Mouse (Mus musculus) spleen, adult 2 months (tissue): ENCODE measurements around the gene G6pc3. TPM values are rescaled to one million over a fixed set of nuclear protein-coding genes. Genes with fewer than 3 reads are reported as not detected.

ENCODE experiments used
- DNase-seq, 2 experiments: peaks; one replicate each; pipeline versions ENCODE4 v3.0.0 to v3.0.0-alpha.2; 2012 to 2021; ENCODE audit warnings: low spot score in 2 of 2, low read depth in 1 of 2
- H3K27ac ChIP-seq: fragments of 200-500 bp; 2 replicates; pipeline ENCODE4 v1.5.1; 2012; ENCODE audit warnings: low read length, inconsistent platforms; ENCODE audit not compliant: insufficient read depth
- H3K27me3 ChIP-seq: fragments of 200-500 bp; 2 replicates; pipeline ENCODE4 v1.6.1; 2012; ENCODE audit warnings: mild to moderate bottlenecking, moderate library complexity, low read length, inconsistent platforms; ENCODE audit not compliant: control insufficient read depth, insufficient read depth
- H3K36me3 ChIP-seq: fragments of 200-500 bp; 2 replicates; pipeline ENCODE4 v1.6.1; 2012; ENCODE audit warnings: mild to moderate bottlenecking, low read length, inconsistent platforms; ENCODE audit not compliant: control insufficient read depth, insufficient read depth
- H3K4me1 ChIP-seq: fragments of 200-500 bp; 2 replicates; pipeline ENCODE4 v1.6.1; 2011; ENCODE audit warnings: inconsistent platforms; ENCODE audit not compliant: control insufficient read depth, insufficient read depth, insufficient read length
- H3K4me3 ChIP-seq: fragments of 200-500 bp; 2 replicates; pipeline ENCODE4 v1.5.1; 2011; ENCODE audit warnings: mild to moderate bottlenecking, inconsistent platforms; ENCODE audit not compliant: insufficient read depth, insufficient read length; ENCODE audit errors: extremely low read depth
- CTCF ChIP-seq: fragments of 200-500 bp; IDR thresholded peaks from 2 replicates; pipeline ENCODE4 v1.5.1; 2011; ENCODE audit warnings: mild to moderate bottlenecking, inconsistent platforms; ENCODE audit not compliant: insufficient read depth, insufficient read length, insufficient replicate concordance; ENCODE audit errors: extremely low read depth
- POLR2A ChIP-seq: fragments of 200-500 bp; IDR thresholded peaks from 2 replicates; pipeline ENCODE4 v1.6.1; 2011; ENCODE audit warnings: low read depth, low read length, inconsistent platforms
- WGBS: fragments of 180-500 bp; shearing (Covaris S2); methylation state at CpG from one replicate; pipeline ENCODE4 v1.1.7; 2018; 5-methylcytosine and 5-hydroxymethylcytosine counted together
- polyA plus RNA-seq: library from polyadenylated mRNA; depleted of rRNA; stranded (reverse); fragments of >200 nt; gene quantifications from 2 replicates; pipeline ENCODE4 v1.2.3, GENCODE M21; 2012

The G6pc3 gene
- polyA plus RNA-seq, 1 experiment: 63.9 TPM

- H3K4me1 ChIP-seq: peaks cover 21% of the 10 kb centered on the region; the same call in 1 of the 2 replicates
- no peaks in the 10 kb centered on the region for H3K27me3 ChIP-seq
- TF ChIP-seq POLR2A (no peak), CTCF (no peak)
- WGBS: 64% methylated on average over 3 of the region's 3 CpGs
- H3K36me3 ChIP-seq: peaks cover 12% of the 10 kb centered on the region
- no peak overlapping the region for H3K27ac ChIP-seq
- no peak for DNase-seq
- H3K4me3 ChIP-seq: no peak overlapping the region
These were observed 20.8 kb downstream of the G6pc3 start for GRCm38 (mm10) chr11:102210185-102210584.

GRCm38 (mm10) chr11:102211011-102211410 is 21.6 kb downstream of the G6pc3 start:
- H3K36me3 ChIP-seq: peaks cover 8% of the 10 kb centered on the region
- no peak overlapping the region for H3K27ac ChIP-seq
- no peak overlapping the region for H3K4me3 ChIP-seq
- H3K27me3 ChIP-seq: no peaks in the 10 kb centered on the region
- H3K4me1 ChIP-seq: peaks cover 27% of the 10 kb centered on the region; the same call in 1 of the 2 replicates
- no peak for DNase-seq
- no peak for TF ChIP-seq POLR2A
- TF ChIP-seq CTCF: no peak
- WGBS: 86% methylated on average over 5 of the region's 5 CpGs

GRCm38 (mm10) chr11:102211936-102212341 is 22.5 kb downstream of the G6pc3 start:
- Histone ChIP-seq H3K27me3 (no peaks in the 10 kb centered on the region), H3K4me3 (no peak overlapping the region), H3K4me1 (peaks cover 27% of the 10 kb centered on the region; the same call in 1 of the 2 replicates), H3K27ac (no peak overlapping the region), H3K36me3 (peaks cover under 1% of the 10 kb centered on the region; the same call in 1 of the 2 replicates)
- DNase-seq: no peak
- 87% methylated on average over 18 of the region's 18 CpGs for WGBS
- no peak for TF ChIP-seq POLR2A
- TF ChIP-seq CTCF: no peak

- TF ChIP-seq POLR2A: no peak
- TF ChIP-seq CTCF: no peak
- H3K4me3 ChIP-seq: no peak overlapping the region
- no peak for DNase-seq
- H3K36me3 ChIP-seq: no peaks in the 10 kb centered on the region
- H3K27ac ChIP-seq: no peak overlapping the region
- no peaks in the 10 kb centered on the region for H3K27me3 ChIP-seq
- peaks cover 33% of the 10 kb centered on the region for H3K4me1 ChIP-seq
- 57% methylated on average over 10 of the region's 10 CpGs for WGBS
These were observed 25.2 kb downstream of the G6pc3 start for GRCm38 (mm10) chr11:102214430-102215156.

GRCm38 (mm10) chr11:102215511-102215910 is 26.1 kb downstream of the G6pc3 start:
- peaks cover 33% of the 10 kb centered on the region for H3K4me1 ChIP-seq
- no peak overlapping the region for H3K27ac ChIP-seq
- DNase-seq: no peak
- TF ChIP-seq POLR2A (no peak), CTCF (no peak)
- H3K4me3 ChIP-seq: no peak overlapping the region
- no peaks in the 10 kb centered on the region for H3K27me3 ChIP-seq
- 87% methylated on average over 11 of the region's 11 CpGs for WGBS
- H3K36me3 ChIP-seq: no peaks in the 10 kb centered on the region

GRCm38 (mm10) chr11:102216056-102216885 is 26.9 kb downstream of the G6pc3 start:
- H3K27ac ChIP-seq: no peak overlapping the region
- TF ChIP-seq CTCF (no peak), POLR2A (no peak)
- no peak overlapping the region for H3K4me3 ChIP-seq
- no peaks in the 10 kb centered on the region for H3K27me3 ChIP-seq
- 70% methylated on average over 12 of the region's 12 CpGs for WGBS
- DNase-seq: no peak
- peaks cover 33% of the 10 kb centered on the region for H3K4me1 ChIP-seq
- H3K36me3 ChIP-seq: no peaks in the 10 kb centered on the region

- DNase-seq: no peak
- peak overlapping the region; percentile 13; the same call in 1 of the 2 replicates for H3K27ac ChIP-seq
- H3K27me3 ChIP-seq: no peaks in the 10 kb centered on the region
- WGBS: 69% methylated on average over 5 of the region's 5 CpGs
- TF ChIP-seq POLR2A (no peak), CTCF (no peak)
- H3K36me3 ChIP-seq: no peaks in the 10 kb centered on the region
- H3K4me3 ChIP-seq: no peak overlapping the region
- H3K4me1 ChIP-seq: peaks cover 35% of the 10 kb centered on the region
These were observed 27.4 kb downstream of the G6pc3 start for GRCm38 (mm10) chr11:102216886-102217240.
